Mouse (Mus musculus) MEL (cell line): Measurements from ENCODE around the gene Umad1. TPM values are rescaled to one million over a fixed set of nuclear protein-coding genes. Genes with fewer than 3 reads are reported as not detected.

Experiments used
- DNase-seq: peaks from one replicate; pipeline ENCODE4 v3.0.0; 2011; ENCODE audit warnings: low read depth, low spot score
- H3K27ac ChIP-seq: 2 replicates; pipeline ENCODE4 v1.5.1; 2012; ENCODE audit warnings: low read depth, mild to moderate bottlenecking, control low read depth, low read length, moderate library complexity; ENCODE audit not compliant: control insufficient read depth
- H3K27me3 ChIP-seq, 2 experiments: fragments of 150-350 bp in 1 of 2; sonication (generic) in 1 of 2; 2 replicates each; pipeline ENCODE4 v1.6.1; 2012; ENCODE audit warnings: low read length in 2 of 2, mild to moderate bottlenecking in 2 of 2, improper control_type of control experiment in 1 of 2, moderate library complexity in 1 of 2; ENCODE audit not compliant: insufficient read depth in 2 of 2, control insufficient read depth in 1 of 2
- H3K36me3 ChIP-seq, 2 experiments: 2 replicates each; pipeline ENCODE4 v1.6.1; 2012 to 2014; ENCODE audit warnings: low read length in 2 of 2, improper control_type of control experiment in 1 of 2, inconsistent platforms in 1 of 2, mild to moderate bottlenecking in 1 of 2; ENCODE audit not compliant: insufficient read depth in 2 of 2, control insufficient read depth in 1 of 2
- H3K4me1 ChIP-seq, 2 experiments: fragments of 150-350 bp in 1 of 2; sonication (generic) in 1 of 2; 2 replicates each; pipeline ENCODE4 v1.6.1; 2012; ENCODE audit warnings: low read length in 2 of 2, improper control_type of control experiment in 1 of 2, mild to moderate bottlenecking in 1 of 2; ENCODE audit not compliant: insufficient read depth in 2 of 2, control insufficient read depth in 1 of 2
- H3K4me3 ChIP-seq, 2 experiments: fragments of 150-350 bp in 1 of 2; sonication (generic) in 1 of 2; 2 replicates each; pipeline ENCODE4 v1.5.1; 2012; ENCODE audit warnings: low read depth in 2 of 2, low read length in 2 of 2, mild to moderate bottlenecking in 2 of 2, moderate library complexity in 2 of 2, control low read depth in 1 of 2, improper control_type of control experiment in 1 of 2; ENCODE audit not compliant: control insufficient read depth in 1 of 2, insufficient read depth in 1 of 2
- H3K79me2 ChIP-seq: 2 replicates; pipeline ENCODE4 v1.6.1; 2012; ENCODE audit warnings: mild to moderate bottlenecking, low read length, moderate library complexity; ENCODE audit not compliant: control insufficient read depth, poor library complexity, insufficient read depth
- H3K9ac ChIP-seq: 2 replicates; pipeline ENCODE4 v1.6.1; 2012; ENCODE audit warnings: low read depth, mild to moderate bottlenecking, control low read depth, low read length, moderate library complexity; ENCODE audit not compliant: control insufficient read depth, poor library complexity, severe bottlenecking
- H3K9me3 ChIP-seq: fragments of 150-350 bp; sonication (generic); replicated peaks from 2 replicates; pipeline ENCODE4 v1.6.1; 2012; ENCODE audit warnings: mild to moderate bottlenecking, low read length, improper control_type of control experiment, moderate library complexity; ENCODE audit not compliant: insufficient read depth
- BHLHE40 ChIP-seq: IDR thresholded peaks from 2 replicates; pipeline ENCODE4 v1.6.1; 2012; ENCODE audit warnings: low read depth, mild to moderate bottlenecking, inconsistent platforms, low read length, improper control_type of control experiment, borderline replicate concordance
- CHD2 ChIP-seq: IDR thresholded peaks from 2 replicates; pipeline ENCODE4 v1.6.1; 2011; ENCODE audit warnings: low read length, improper control_type of control experiment
- EP300 ChIP-seq, 2 experiments: IDR thresholded peaks; 2 replicates each; pipeline ENCODE4 v1.6.1; 2011; ENCODE audit warnings: improper control_type of control experiment in 2 of 2, low read length in 2 of 2, low read depth in 1 of 2, mild to moderate bottlenecking in 1 of 2
- GABPA ChIP-seq: IDR thresholded peaks from 2 replicates; pipeline ENCODE4 v1.6.1; 2012; ENCODE audit warnings: low read depth, mild to moderate bottlenecking, inconsistent platforms, low read length, improper control_type of control experiment, moderate library complexity
- JUND ChIP-seq: IDR thresholded peaks from 2 replicates; pipeline ENCODE4 v1.6.1; 2011; ENCODE audit warnings: low read depth, mild to moderate bottlenecking, improper control_type of control experiment, low read length
- MAFK ChIP-seq: IDR thresholded peaks from 2 replicates; pipeline ENCODE4 v1.6.1; 2011; ENCODE audit warnings: low read depth, mild to moderate bottlenecking, low read length, improper control_type of control experiment, borderline replicate concordance
- MAX ChIP-seq: IDR thresholded peaks from 2 replicates; pipeline ENCODE4 v1.6.1; 2011; ENCODE audit warnings: low read length, improper control_type of control experiment
- MEF2A ChIP-seq: IDR thresholded peaks from 2 replicates; pipeline ENCODE4 v1.6.1; 2014; ENCODE audit warnings: low read depth, mild to moderate bottlenecking, inconsistent platforms, low read length, improper control_type of control experiment; ENCODE audit not compliant: poor library complexity, insufficient replicate concordance, severe bottlenecking; ENCODE audit errors: extremely low read depth
- MYC ChIP-seq: IDR thresholded peaks from 2 replicates; pipeline ENCODE4 v1.6.1; 2011; ENCODE audit warnings: low read depth, mild to moderate bottlenecking, low read length, improper control_type of control experiment, moderate library complexity
- POLR2A ChIP-seq, 2 experiments: IDR thresholded peaks; 2 replicates each; pipeline ENCODE4 v1.6.1; 2011 to 2012; ENCODE audit warnings: low read length in 2 of 2, mild to moderate bottlenecking in 2 of 2, control low read depth in 1 of 2, improper control_type of control experiment in 1 of 2, low read depth in 1 of 2, moderate library complexity in 1 of 2; ENCODE audit not compliant: control insufficient read depth in 1 of 2, insufficient read depth in 1 of 2, poor library complexity in 1 of 2
- RAD21 ChIP-seq: IDR thresholded peaks from 2 replicates; pipeline ENCODE4 v1.6.1; 2011; ENCODE audit warnings: mild to moderate bottlenecking, low read depth, low read length, improper control_type of control experiment
- TAL1 ChIP-seq: IDR thresholded peaks from 2 replicates; pipeline ENCODE4 v1.6.1; 2012; ENCODE audit warnings: mild to moderate bottlenecking, inconsistent platforms, low read length, moderate library complexity, mixed read lengths
- UBTF ChIP-seq: IDR thresholded peaks from 2 replicates; pipeline ENCODE4 v1.6.1; 2012; ENCODE audit warnings: low read depth, mild to moderate bottlenecking, inconsistent platforms, low read length, improper control_type of control experiment, moderate library complexity, borderline replicate concordance; ENCODE audit not compliant: insufficient read depth
- USF1 ChIP-seq: IDR thresholded peaks from 2 replicates; pipeline ENCODE4 v1.6.1; 2014; ENCODE audit warnings: low read depth, mild to moderate bottlenecking, inconsistent platforms, low read length, improper control_type of control experiment, moderate library complexity
- ZC3H11A ChIP-seq: IDR thresholded peaks from 2 replicates; pipeline ENCODE4 v1.6.1; 2012; ENCODE audit warnings: low read depth, mild to moderate bottlenecking, inconsistent platforms, low read length, improper control_type of control experiment
- ZNF384 ChIP-seq: IDR thresholded peaks from 2 replicates; pipeline ENCODE4 v1.6.1; 2012; ENCODE audit warnings: low read depth, mild to moderate bottlenecking, inconsistent platforms, low read length, improper control_type of control experiment
- polyA plus RNA-seq, 2 experiments: library from polyadenylated mRNA; stranded (reverse) in 1 of 2; unstranded in 1 of 2; fragments of >175 nt in 1 of 2; fragments of >200 nt in 1 of 2; gene quantifications; 2 replicates each; pipeline versions ENCODE4 v1.2.1 to v1.2.4; 2012; ENCODE audit warnings: low replicate concordance in 2 of 2, low read depth in 1 of 2; ENCODE audit not compliant: insufficient read length in 2 of 2, insufficient read depth in 1 of 2, missing spikeins in 1 of 2
- total RNA-seq: library from RNA; depleted of rRNA; stranded (reverse); fragments of 300-350 nt; gene quantifications from 2 replicates; pipeline ENCODE4 v1.2.3, GENCODE M21; 2012

The Umad1 gene
- total and polyA plus RNA-seq, 3 experiments = 5.3 to 9.7 TPM; not detected in 1

GRCm38 (mm10) chr6:8495827-8496222 is 236.7 kb downstream of the Umad1 start:
- no peaks in the 10 kb centered on the region for H3K9me3 ChIP-seq
- H3K4me3 ChIP-seq = no peak overlapping the region
- H3K36me3 ChIP-seq = peaks cover 0 to 15% of the 10 kb centered on the region in 2 experiments; a peak in 2 of 4 replicates
- no peak overlapping the region for H3K9ac ChIP-seq
- no peak overlapping the region for H3K27ac ChIP-seq
- H3K27me3 ChIP-seq = no peaks in the 10 kb centered on the region
- H3K4me1 ChIP-seq = peaks cover 7 to 15% of the 10 kb centered on the region in 2 experiments
- DNase-seq = no peak
- H3K79me2 ChIP-seq = no peaks in the 10 kb centered on the region
- no peak for TF ChIP-seq ZC3H11A
- TF ChIP-seq UBTF = no peak

DNA sequence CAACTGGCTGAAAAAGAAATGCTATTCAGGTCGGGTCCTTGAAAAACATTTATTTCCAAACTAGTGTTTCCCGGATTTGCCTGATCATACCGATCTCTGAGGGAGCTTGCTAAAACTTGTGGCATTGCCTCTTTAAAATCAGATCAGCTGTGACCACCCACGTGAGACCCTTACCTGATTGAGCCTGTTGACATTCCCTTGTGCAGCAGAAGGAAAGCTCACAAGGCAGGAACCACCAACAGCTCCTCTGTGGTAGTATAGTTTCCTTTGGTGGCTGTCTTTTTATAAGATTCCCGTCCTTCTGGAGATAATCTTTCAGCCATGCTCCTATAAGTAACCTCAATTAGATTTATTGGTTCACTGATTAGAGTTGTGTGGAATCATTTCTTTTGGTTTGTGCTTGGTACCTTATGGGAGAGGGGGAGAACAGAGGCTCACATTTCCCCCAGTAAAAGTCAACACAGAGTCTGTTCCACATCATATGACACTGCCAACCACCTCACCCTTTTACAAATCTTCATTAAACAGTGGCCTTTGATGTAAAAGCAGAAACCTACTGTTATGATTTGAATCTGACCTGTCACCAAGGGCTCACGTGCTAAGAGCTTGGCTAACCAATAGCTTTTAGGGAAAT is 238.3 kb downstream of the Umad1 start:
- Histone ChIP-seq H3K79me2 (no peaks in the 10 kb centered on the region), H3K9ac (no peak overlapping the region), H3K27ac (no peak overlapping the region), H3K4me3 (no peak overlapping the region), H3K36me3 (peaks cover 0 to 5% of the 10 kb centered on the region in 2 experiments; a peak in 2 of 4 replicates), H3K4me1 (peaks cover 3 to 5% of the 10 kb centered on the region in 2 experiments), H3K9me3 (no peaks in the 10 kb centered on the region), H3K27me3 (no peaks in the 10 kb centered on the region)
- DNase-seq = no peak
- TF ChIP-seq JUND (no peak), BHLHE40 (no peak), POLR2A (IDR thresholded peaks at IDR 0.05; ENCODE audit: control insufficient read depth in 1 of 2, insufficient read depth in 1 of 2, low read depth in 1 of 2, low read length in 2 of 2, poor library complexity in 1 of 2) (no peak), MEF2A (no peak), TAL1 (no peak), MAX (no peak), RAD21 (no peak), EP300 (IDR thresholded peaks at IDR 0.05; ENCODE audit: low read depth in 1 of 2, low read length in 2 of 2) (no peak), USF1 (no peak)

DNA sequence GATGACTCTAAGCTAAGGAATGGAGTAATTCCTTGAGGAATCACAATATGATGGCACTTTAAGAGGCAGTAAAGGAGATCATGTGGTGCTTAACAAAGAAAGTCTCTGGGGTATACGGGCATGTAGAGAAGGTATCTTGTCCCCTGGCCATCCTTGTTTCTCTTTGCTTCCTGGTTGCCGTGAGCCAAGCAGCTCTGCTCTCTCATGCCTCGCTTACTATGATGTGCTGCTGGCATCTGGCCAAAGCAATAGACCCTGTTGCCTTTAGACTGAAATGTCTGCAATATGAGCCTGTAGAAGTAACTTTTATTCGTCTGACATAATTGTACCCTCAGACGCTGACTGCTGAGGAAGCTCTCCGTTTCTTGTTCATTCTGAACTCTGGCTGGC is 238.8 kb downstream of the Umad1 start:
- no peak overlapping the region for H3K4me3 ChIP-seq
- no peaks in the 10 kb centered on the region for H3K79me2 ChIP-seq
- no peaks in the 10 kb centered on the region for H3K36me3 ChIP-seq
- TF ChIP-seq CHD2 = no peak
- TF ChIP-seq MYC = no peak
- no peak for TF ChIP-seq GABPA
- TF ChIP-seq ZNF384 = no peak
- TF ChIP-seq MAX = no peak
- no peak for TF ChIP-seq ZC3H11A
- TF ChIP-seq MAFK = no peak
- H3K9ac ChIP-seq = no peak overlapping the region
- DNase-seq = no peak
- no peak overlapping the region for H3K27ac ChIP-seq
- no peaks in the 10 kb centered on the region for H3K9me3 ChIP-seq
- H3K4me1 ChIP-seq = peaks cover 0 to 2% of the 10 kb centered on the region in 2 experiments; a peak in 1 of 4 replicates
- H3K27me3 ChIP-seq = no peaks in the 10 kb centered on the region
